Mouse (Mus musculus) heart, postnatal 14 days (tissue): ENCODE results near the gene Tbcel. TPM values are rescaled to one million over a fixed set of nuclear protein-coding genes. Genes with fewer than 3 reads are reported as not detected.

Experiments used
- DNase-seq, 2 experiments: peaks; one replicate each; pipeline ENCODE4 v3.0.0; 2021 to 2022
- intact Hi-C: fragments of 180-260 bp; cut with DNase I; formaldehyde crosslinking; loops from one replicate; pipeline ENCODE4 v1.15.1; 2025
- total RNA-seq, 2 experiments: library from RNA; stranded (reverse); gene quantifications; 2 replicates each; pipeline ENCODE4 v1.2.3; 2021

The Tbcel gene
- total RNA-seq, 2 experiments from 2014 or later, result 22.8 to 25.4 TPM

DNA sequence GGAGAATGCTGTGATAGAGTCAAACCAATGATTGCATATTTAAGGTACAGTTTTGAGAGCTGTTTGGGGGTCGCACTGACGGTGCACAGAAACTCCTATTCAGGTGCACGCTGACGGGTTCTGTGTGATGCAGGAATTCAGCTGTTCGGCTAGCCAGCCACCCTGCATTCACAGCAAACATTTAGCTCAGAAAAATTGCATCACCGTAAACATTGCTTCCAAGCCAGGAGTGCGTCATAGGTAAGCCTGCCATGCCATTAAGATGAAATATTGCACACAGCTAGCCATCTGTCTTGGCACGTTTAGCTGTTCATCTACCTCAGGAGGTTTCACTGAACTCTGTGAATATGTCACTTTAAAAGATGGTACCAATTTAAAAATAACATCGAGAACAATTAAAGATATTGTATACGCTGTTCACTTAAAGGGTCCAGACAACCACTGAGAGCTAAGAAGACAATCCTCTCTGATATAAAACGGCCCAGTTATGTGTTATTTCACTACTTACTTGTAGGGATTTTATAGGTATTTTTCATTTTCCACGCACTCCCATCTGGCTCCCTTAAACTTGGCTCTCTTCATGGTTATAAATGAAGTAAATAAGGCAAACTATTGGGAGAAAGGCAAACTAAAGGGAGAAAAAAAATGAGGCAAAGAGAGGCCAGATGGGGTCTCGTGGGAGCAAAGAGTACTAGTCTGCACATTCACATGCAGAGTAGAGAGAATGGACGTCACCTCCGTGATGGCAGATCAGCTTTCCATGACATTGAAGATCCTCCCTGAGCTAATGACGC lies 16.8 kb downstream of the Tbcel start:
- no peak for DNase-seq
- intact Hi-C loops, result loop anchor here (10.0 kb wide), 1 partner anchor 156 kb away; no protein-coding TSS in a partner anchor

DNA sequence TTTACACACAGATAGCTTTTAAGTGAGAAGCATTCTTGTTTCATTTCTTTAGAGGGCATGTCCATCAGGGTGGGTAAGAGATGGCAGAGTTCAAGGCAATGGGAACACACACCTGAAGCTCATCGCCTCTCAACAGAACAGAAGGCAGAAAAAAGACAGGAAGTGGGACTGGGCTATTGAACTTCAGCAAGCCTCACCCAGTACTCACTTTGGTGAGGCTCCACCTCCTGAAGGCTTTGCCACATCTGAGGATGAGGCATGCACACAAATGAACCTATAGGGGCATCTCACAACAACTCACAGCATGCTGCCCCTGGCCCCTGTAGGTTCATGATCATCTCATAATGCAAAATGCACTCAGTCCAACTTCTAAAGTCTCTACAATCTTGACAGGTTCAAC lies 19.5 kb downstream of the Tbcel start:
- intact Hi-C loops, result no loop called here
- no peak for DNase-seq

DNA sequence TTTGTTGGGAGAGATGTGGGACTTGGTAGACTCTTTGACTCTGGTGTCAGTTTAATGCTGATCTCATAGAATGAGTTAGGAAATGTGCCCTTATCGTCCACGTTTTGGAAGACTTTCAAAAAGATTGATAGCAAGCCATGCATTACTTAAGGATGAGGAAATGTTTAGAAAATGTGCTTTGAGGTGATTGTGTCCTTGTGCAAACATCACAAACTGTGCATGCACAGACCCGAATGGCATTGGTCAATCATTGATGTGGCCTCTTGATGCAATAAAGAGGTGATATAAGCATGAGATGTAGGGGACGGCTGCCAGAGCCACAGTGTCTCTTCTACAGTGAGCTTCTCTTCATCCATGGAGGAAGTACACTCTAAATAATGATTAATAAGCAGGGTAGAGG lies 20.7 kb downstream of the Tbcel start:
- intact Hi-C loops, result no loop called here
- no peak for DNase-seq

DNA sequence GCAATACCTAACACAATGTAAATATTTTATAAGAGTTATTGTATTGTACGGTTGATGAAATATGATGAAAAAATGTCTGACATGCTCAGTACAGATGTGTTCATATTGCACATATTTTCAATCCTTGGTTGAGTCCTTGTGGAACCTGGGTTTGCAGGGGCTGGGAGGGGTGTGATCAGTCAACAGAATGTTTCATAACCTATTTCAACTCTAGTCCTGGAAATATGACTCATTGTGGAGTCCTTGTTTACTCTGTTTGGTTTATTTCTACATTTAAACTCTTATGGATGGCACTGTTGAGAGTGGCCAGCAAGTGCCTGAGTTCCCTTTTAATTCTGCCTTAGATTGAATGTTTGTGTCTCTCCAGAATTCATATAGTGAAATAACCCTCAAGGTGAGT lies 22.9 kb downstream of the Tbcel start:
- intact Hi-C loops, result no loop called here
- no peak for DNase-seq

DNA sequence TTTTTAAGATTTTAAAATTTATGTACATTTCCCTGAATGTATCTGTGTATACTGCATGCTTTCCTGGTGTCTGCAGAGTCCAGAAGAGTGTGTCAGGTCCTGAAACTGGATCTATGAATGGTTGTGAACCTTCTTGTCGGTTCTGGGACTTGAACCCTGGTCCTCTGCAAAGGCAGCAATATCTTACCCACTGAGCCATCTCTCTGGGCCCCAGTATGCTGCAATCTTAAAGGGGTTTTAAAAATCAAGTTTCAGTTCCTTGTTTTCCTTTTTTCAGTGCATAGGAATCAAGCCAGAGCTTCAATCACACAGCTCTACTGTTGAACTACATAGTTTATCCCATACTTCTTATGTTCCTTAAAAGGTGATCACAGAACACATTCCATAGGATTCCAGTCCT lies 24.7 kb downstream of the Tbcel start:
- no peak for DNase-seq
- intact Hi-C loops, result no loop called here

DNA sequence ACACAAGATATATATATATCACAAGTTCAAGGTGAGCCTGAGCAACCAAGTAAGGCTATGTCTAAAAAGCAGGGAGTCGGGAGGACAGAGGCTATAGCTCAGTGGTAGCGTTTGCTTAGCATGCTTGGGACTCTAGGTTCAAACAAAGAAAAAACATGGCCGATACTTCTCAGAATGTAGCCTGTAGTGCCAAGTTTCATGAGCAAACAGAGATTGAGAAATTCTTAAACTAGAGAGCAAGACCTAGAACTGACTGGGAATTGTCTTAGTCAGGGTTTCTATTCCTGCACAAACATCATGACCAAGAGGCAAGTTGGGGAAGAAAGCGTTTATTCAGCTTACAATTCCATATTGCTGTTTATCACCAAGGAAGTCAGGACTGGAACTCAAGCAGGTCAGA lies 31.4 kb downstream of the Tbcel start:
- no peak for DNase-seq
- intact Hi-C loops, result no loop called here

DNA sequence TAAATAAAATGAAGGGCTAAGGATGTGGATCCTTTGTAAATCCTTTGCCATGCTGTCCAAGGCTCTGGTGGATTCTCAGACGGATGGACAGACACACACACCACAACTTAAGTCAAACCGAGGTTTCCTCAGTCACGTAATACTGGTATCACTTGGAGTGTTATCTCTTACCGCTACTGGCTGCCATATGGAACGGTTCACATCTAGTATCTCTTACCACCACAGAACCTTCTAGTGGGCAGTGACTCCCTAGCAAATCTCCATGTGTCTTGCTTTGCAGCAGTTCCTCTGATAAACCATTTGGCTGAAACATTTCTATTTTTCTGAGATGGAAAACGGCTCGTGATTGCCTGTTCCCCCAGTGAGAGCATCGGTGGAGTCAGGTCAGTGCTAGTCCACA lies 33.4 kb downstream of the Tbcel start:
- DNase-seq, result no peak
- intact Hi-C loops, result no loop called here

DNA sequence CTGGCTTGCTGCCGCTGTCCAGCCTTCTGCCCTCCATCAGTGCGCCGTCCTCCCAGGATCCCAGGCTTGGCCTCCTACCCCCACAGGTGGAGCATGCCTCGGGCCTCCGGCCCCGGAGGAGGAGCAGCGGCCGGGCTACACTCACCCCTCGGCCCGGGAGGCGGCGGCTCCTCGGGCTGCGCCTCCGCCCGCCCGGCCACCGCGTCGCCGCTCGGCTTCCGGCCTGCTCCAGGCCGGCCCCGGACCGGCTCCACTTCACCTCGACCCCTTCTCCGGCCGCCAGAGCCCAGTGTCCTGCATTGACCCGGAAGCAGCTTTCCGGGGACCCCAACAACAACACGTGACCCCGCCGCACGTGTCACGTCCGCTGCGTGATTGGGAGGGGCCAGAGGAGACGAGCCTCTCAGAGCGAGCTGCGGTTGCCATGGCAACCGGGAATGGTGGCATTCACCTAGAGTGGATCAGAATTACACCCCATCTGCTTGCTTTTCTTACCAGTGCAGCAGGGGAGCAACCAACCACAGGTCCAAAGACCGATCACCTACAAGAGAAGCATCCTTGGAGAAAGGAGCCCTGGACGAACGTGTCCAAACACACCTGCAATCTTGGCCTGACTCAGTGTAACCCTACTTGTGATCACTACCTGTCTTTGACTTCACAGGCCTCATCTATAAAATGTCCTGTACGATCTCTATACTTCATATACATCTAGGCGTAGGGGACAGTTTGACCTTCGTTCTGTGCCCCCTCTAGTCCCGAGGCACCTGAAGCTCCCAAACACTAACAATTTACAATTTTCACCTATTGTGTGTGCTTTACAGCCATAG lies 35.5 kb downstream of the Tbcel start:
- intact Hi-C loops, result no loop called here
- peak; percentile 82 to 89 for DNase-seq

DNA sequence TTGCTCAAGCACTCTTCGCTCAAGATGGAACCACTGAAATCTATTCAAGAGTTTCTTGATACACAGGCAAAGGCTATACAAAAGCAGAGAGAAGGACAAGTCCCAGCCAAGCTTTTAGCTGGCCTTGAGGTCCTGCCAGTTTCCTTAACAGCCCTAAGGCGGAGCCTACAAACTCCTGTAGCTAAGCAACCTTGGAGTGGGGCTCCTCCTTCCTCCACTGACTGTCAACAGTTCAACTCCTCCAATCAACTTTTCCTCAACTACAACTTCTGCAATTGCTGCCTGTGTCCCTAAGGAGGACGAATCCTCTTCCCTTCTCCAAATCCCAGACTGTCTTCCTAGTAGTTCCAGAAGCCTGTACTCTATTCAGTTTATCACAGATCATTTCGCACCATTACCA lies 36.4 kb downstream of the Tbcel start:
- intact Hi-C loops, result no loop called here
- DNase-seq, result peak; percentile 47 to 53

DNA sequence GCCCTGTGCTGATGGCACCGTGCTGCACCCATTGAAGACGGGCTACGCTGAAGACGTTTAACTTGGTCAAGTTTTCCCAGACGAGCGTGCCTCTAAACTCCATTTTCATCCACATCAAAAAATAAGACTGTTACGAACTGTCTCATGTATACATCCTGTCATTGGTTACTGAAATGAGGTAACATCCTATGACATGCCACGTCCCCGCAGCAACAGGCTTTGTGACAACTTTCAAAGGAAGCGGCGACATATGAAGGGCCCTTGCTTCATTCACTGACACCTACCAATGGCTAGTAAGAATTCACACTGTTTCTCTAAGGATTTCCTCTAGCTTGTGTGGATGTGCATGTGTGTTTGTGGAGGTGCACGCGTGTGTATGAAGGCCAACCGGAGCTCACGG lies 38.3 kb downstream of the Tbcel start:
- no peak for DNase-seq
- intact Hi-C loops, result no loop called here

DNA sequence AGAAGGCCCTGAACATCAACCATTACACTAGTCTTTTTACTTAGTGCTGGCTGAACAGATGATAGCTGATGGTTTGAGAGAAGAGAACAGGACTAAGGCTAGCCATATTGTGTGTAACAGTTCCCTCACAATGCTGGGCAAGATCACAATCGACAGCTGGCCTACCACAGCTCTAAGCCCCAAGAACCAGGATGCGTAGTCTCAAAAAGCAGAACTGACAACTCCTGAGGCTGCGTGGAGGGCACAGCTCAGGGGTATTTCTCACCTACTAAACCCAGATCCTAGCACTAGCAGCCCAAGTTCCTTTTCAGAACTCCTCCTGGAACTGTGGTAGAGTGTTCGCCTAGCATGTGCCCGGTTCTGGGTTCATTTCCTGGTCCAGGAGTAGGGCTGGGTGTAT lies 39.2 kb downstream of the Tbcel start:
- intact Hi-C loops, result no loop called here
- no peak for DNase-seq

DNA sequence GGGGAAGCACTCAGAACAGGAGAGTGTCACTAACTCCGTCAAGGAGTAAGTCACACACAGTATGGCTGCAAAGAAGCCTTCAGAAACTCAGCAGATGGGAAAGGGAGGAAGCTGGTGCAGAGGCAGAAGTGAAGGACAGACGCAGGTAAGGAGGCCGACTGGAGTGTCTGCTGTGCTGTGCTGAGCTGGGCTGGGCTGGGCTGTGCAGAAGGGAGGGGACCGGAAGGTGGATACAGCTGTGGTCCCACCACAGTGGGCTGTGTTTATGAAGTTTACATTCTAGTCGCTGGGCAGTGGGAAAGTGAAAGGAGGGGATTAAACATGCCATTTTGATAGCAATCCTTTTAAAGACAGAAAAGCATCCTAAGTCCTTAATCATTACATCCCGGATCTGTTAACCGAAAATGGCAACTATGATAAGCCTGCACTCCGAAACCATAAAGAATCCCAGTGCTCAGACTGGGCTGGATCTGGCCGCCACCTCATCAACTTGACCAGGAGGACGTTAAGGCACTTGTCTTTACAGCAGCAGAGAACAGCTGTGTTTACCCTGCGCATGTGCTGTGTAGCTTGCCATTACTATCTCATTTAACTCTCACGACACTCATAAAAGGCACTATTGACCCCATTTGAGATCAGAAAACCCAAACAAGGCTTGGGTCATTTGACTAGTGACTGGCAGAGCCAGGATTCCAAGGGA lies 40.3 kb downstream of the Tbcel start:
- no peak for DNase-seq

DNA sequence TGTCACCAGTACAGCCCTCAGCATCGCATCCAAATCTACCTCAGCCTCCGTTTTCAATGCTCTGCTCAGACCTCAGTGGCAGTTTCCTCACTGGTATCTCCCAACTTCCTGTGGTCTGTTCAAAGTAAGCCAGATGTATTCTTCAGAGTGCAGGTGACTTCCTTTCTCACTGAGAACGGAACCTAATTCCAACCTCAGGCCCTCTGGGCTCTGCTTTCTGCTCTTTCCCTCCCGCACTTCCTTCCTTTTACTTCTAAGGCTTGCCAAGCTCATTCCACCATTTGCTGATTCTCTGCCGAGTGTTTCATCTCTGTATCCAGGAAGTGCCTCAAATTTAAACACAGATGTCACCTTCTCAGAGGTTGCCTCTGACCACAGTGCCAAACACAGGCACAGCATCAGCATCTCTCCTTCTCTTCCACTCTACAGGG lies 41.9 kb downstream of the Tbcel start:
- intact Hi-C loops, result no loop called here

More for the DNA sequence above, 40.3 kb downstream of the Tbcel start:
- intact Hi-C loops, result no loop called here

DNA sequence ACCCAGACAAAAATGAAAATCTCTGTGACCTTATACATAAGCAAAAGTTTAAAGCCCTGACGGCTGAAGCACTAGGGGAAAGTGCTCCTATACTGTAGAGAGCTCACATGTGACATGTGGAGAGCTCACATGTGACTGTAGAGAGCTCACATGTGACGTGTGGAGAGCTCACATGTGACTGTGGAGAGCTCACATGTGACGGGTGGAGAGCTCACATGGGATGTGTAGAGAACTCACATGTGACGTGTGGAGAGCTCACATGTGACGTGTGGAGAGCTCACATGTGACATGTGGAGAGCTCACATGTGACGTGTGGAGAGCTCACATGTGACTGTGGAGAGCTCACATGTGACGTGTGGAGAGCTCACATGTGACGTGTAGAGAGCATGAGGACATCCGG lies 43.4 kb downstream of the Tbcel start:
- intact Hi-C loops, result no loop called here
- DNase-seq, result no peak

More for the DNA sequence above, 41.9 kb downstream of the Tbcel start:
- no peak for DNase-seq

DNA sequence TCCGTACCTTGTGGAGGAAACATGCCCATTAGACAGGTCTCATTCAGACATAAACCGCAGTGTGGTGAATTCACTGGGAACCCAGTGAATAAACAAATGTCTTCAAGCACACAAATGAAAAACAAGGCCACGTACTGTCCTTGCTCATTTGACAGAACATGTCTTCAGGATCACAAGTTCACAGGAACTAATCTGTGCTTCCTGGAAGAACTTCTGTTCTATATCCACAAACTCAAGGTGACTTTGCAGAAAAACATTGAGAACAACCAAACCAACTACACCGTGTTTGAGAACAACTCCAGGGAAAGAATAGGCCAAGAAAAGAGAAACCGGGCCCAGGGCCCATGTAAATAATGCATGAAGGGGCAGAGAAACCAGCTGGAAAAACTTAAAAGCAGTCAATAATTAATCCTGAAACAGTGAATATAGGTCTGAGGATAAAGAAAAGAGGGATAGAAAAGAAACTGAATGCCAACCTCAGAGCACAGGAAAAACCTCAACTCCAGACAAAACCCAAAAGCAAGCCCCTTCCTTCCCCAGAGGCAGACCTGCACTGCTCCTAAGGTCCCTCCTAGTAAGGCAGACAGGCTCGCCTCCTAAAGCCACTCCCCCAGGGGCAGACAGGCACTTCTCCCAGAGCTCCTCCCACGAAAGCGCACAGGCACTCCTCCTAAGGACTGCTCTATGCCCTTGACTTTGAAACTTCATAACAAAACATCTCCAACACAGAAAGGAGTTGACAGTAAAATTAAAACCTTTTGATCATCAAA lies 44.2 kb downstream of the Tbcel start:
- intact Hi-C loops, result no loop called here
- DNase-seq, result peak; percentile 36 to 40

DNA sequence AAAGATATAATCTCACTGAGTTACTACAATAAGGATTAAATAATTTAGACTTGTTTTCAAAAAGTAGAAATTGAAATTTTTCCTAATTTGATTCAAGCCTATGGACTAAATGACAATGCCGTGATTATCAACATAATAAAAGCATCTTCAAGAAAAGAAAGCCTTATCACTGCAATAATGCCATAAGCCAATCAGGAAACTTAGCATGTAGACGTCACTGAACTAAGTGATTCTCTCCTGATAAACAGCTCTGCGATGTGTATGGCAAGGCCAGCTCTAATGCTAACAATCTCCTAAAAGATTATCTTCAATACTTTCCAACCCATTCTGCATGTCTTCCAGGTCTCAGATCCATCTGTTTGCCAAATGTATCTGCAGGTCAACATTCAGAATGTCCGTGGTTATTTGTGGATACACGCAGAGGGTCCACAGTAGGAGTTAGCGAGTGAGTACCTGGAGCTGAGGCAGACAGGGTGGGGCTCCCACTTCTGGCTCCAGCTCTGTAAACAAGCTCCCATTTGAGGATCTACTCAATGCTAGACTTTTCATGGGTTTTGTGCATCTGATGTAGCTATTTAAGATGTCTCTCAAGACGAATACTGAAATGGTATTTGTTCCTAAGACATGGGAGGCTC lies 44.9 kb downstream of the Tbcel start:
- intact Hi-C loops, result no loop called here
- no peak for DNase-seq

DNA sequence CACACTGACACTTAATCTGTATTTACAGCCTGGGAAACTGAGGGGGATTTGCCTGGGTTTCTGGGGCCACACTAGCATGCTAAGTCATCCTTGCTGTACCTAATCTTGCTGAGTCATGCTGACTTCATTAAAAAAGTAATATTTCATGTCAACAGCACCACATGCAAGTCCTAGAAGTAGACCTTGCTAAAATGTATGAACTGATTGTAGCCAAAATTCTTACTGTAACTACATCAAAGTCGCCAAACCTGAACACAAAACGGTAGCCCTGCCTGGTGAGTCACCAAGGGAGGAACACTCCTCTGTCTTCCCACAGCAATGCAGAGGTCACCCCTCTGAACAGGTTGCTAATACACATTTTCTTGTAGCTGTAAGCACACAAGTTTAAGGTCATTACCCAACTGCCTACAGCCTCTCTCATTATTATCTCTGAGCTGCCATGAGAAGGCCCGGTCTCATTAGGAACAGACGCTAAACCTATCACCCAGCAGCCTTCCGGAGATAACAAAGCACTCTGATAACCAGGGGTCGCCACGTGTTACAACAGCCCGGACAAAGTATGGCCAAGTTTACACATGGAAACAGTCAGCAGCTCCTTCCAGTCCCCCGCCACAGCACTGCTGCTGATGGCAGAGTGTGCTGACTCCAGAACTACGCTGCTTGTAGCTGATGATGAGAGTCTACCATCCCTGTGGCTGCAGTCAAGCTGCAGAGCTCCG lies 46.1 kb downstream of the Tbcel start:
- intact Hi-C loops, result no loop called here
- peak in 1 of 2 experiments; percentile 5 for DNase-seq

DNA sequence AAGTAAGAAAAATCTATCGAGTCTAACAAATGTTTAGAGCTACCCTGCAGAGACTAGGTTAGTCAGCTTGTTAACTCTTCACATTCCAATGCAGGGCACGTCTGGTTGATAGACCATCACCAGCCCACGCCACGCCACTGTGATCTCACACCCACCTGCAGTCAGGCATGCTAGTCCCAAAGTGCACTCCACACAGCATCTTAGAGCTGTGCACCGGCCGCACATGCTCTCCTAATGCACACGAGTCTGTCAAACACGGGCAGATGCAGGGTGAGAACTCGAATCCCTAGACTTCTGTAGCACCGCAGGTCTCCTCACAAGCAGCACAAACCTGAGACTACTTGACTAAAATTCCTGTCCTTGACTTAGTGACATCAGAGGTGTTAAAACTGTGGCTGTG lies 47.3 kb downstream of the Tbcel start:
- intact Hi-C loops, result no loop called here
- DNase-seq, result no peak

DNA sequence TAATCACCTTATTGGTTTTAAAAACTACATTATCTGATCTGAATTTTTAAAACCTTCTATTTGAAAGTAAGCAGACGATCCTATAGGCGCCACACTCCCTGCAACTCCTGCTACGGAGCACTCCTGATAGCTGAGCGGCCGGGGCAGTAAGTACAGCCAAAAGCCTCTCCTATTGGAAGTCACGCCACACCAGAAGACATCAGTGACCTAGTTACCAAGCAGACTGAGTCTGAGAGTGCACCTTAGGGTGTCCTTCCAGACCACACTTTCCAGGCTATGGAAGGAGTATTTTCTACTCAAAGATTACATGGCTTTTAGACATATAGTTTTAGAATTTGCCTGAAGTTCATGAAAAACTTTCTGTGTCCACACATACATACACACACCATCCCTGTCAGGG lies 47.9 kb downstream of the Tbcel start:
- intact Hi-C loops, result no loop called here
- no peak for DNase-seq
